Mouse (Mus musculus): ENCODE measurements at regions not wholly inside any gene's neighbourhood (a gene's known extent, or its start where the extent isn't known, plus 50 kb on each side); places are given as distances from the start of the nearest gene placed in this dataset.
"Not testable (repeated sequence)": the region's sequence is repeated elsewhere in the genome, so short reads cannot be mapped to it uniquely, and the experiment has no call there.

GRCm38 (mm10) chr14:83861736-83862135 is 581.6 kb upstream of the Pcdh17 start:
- DNase-seq (ENCODE audit: low spot score in 2 of 2), result no peak

DNA sequence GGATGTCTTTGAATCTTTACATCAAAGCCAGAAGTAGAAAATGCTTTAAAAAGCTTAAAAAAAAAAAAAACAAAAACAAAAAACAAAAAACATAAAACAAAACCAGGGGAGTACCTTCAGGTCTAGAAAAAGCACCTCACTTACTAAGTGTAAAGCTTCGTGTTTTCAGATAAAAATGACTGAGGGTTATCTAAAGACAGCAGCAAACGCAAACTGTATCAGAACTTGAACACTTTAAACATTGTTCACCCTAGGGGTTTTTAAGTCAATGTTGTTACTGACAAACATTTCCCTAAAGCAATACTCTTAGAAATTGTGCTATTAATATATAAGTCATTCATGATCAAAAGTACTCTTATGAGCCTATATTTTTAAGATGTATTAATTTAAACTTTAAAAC is 580.7 kb upstream of the Pcdh17 start:
- DNase-seq (ENCODE audit: low spot score in 2 of 2), result no peak

- DNase-seq (ENCODE audit: low spot score in 2 of 2), result no peak
Measured at GRCm38 (mm10) chr14:83886393-83886792, 557.0 kb upstream of the Pcdh17 start.

DNA sequence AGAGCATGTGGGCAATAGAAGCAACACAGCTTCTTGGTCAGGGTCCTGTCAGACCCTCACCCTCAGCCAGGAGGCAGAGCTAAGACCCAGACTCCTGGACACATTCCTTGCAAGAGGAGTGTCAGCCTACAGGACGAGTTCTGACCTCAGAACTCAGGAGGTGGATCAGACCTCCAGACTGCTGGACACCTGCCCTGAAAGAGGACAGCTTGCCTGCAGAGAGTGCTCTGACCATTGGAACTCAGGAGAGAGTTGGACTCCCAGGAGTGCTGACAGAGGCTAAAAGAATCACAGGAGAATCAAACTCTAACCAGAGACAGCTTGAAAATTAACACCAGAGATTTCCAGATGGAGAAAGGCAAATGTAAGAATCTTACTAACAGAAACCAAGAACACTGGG is 542.7 kb upstream of the Pcdh17 start:
- not testable (repeated sequence) for DNase-seq (ENCODE audit: low spot score in 2 of 2)

DNA sequence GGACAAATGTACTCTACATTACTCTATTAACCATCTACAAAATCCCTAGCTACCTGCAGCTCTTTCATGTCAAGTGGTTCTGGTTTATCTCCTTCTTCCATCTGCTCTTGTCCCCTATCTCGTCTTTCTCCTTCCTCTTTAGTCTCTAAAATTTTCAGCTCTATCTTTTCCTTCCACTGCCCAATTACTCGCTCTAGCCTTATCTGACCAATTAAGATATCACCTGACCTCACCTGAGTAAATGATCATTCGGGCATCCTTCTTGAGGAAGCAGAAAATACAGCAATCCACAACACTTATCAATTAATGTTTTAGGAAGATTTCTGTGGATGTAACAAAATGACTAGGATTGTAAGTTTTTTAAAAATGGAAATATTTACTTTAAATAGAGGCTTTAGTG is 500.3 kb upstream of the Pcdh17 start:
- no peak for DNase-seq (ENCODE audit: low spot score in 2 of 2)

DNA sequence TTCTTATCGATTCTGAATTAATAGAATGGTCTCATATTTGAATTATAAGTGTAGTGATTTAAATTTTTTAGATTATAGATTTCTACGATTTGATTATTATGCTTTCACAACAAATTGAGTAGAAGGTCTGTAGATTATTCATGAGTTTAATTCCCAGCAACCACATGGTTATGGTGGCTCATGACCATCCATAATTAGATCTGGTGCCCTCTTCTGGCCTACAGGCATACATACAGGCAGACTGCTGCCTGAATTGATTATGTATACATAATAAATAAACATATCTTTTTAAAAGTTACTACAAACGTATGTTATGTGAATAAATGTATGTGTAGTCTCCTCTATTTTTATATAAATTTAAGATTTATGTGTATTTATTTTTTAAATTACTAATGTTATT is 499.2 kb upstream of the Pcdh17 start:
- DNase-seq (ENCODE audit: low spot score in 2 of 2), result no peak

DNA sequence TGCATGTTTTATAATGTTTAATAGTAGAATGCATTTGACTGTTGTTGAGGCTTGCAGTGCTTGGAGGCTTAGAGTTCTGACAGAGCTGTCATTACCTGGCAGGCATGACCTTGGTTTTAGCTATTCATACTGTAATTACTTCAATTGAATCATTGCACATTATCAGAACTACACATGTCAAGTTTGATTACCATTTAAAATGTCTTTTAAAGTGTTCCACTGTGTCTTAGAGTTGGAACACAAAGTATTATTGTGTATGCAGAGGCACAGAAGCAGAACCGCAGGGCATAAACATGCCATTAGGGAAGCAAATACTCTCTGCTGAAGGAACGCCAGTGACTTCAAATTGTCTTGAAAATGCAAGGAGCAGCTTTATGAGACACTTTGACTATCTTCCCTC is 493.7 kb upstream of the Pcdh17 start:
- no peak for DNase-seq (ENCODE audit: low spot score in 2 of 2)

GRCm38 (mm10) chr14:83959111-83959510 is 484.3 kb upstream of the Pcdh17 start:
- DNase-seq (ENCODE audit: low spot score in 2 of 2), result peak; percentile 15 to 61

- no peak for DNase-seq (ENCODE audit: low spot score in 2 of 2)
Measured at GRCm38 (mm10) chr14:83983566-83983965, 459.8 kb upstream of the Pcdh17 start.

All from heart, adult 9 months (tissue).